Mouse (Mus musculus): Measurements from ENCODE around the gene Zc3h8.

The Zc3h8 gene

DNA sequence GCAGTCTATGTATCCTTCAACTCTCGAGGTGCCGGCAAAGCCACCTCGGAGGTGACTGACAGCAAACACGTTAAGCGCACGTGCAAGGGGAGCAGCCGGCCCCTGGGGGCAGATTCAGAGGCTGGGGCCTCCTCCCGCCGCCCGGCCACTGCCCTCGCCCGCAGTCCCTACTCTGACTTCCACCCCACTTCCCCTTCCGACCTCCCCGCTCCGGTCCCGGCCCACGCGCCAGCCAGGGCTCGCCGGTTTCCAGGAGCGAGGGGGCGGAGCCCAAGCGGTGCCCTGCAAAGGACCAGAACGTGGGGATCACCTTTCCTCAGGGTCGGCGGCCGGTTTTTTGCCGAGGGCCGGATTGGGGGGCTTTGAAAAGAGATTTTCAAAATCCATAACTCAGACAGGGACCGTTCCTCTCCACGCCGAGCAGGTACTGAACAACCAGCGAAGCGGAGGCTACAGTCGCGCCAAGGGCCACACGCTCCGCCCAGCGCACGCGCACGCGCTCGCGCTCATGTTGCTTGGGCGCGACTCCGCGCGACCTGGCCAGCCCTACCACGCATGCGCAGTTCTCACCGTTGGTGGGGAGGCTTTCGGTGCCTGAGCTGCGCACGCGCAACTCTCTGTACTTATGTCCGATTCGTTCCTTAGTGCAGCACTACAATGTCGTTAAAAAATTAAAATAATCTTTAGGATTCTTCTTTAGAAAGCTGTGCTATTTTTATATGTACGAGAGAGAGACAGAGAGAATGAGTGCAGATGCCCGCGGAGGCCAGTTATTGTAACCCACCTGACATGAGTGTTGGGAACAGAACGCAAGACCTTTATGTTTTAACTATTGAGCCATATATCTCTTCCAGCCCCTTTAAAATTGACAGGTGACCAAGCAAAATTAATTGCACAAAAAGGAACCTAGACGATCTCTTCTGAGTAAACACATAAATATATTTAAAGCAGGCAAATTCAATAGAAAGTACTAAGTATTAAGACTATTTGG, at the start of gene Zc3h8:
TSS of gene Zc3h8 (minus strand) at position 540 of the 991 bp plus-strand sequence.
- peak; percentile 90 to 95 for DNase-seq (ENCODE audit: low spot score in 2 of 2)

DNA sequence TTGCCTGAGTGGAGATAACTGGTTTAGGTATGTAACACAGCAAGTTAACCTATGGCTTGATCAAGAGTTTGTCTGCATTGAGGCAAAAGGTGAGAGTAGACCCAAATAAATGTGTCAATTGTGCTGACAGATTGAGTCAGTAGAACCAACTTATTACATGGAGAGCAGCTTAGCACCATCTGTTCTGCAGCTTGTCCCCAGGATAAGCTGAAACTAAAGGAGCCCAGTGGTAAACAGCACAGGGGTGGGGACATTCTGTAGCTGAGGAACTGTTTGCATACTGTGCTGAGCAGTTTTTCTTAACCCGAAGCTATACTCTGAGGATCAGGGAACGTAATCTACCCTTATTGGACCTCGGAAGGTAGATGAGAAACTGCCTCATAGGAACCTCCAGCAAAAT, 40.9 kb upstream of the Zc3h8 start:
- no peak for DNase-seq (ENCODE audit: low spot score in 2 of 2)

DNA sequence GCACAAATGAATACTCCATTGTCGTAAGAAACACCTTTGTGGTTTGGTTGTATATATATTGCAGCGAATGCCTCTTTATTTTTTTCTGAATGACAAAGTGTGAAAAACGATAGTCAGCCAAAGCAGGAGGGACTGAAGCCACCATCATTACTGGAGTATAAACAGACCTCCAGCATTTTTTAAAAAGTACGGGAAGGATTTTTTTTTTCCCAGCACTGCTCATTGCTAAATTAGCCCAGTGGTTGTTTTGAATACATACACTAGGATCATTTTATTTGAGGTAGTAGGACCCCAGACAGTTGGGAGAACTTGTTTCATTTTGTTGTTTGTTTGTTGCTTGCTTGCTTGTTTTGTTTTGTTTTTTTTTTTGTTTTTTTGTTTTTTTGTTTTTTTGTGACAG, 31.7 kb upstream of the Zc3h8 start:
- no peak for DNase-seq (ENCODE audit: low spot score in 2 of 2)

DNA sequence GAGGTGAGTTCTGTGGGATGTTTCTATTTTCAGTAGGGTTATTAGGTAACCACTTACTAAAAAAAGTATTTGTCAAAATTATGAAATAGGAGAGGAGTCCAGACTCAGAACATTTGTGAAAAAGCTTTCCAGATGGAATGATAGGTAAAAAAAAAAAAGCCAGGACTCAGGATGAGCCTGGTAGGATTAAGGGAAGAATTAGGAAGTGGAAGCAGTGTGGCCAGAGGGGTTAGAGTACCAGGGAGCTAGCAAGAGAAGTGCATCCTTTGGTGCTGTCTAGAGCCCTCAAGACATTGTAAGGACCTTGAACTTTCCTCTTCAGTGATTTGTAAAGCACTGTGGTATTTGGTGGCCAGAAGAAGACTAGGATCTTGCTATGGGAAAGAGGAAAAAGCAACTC, 28.4 kb upstream of the Zc3h8 start:
- no peak for DNase-seq (ENCODE audit: low spot score in 2 of 2)

DNA sequence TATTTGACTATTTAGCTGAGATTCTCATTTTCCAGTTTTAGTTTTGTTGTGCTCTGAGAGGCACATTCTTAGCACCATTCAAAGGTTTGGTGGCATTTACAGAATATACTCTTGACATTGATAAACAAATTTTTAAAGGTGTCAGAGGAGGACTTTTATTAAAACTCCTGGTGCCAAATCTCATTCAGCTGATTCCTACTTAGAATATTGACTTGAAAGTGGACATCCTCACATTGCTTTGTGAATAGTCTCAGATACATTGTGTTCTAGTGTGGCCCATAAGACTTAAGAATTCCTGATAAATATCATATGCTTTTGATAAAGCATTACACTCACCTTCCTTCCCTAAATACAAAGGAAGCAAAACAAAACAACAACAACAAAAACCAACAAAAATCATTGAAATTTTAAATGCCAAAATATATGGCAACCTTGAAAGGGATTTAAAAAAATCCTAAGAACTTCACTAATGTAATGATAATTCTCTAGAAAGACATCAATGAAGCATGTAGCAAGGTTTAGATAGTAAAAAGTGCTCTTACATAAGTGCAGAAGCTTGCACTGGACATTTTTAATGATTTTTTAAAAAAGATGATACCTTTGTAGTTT, 24.7 kb upstream of the Zc3h8 start:
- no peak for DNase-seq (ENCODE audit: low spot score in 2 of 2)

DNA sequence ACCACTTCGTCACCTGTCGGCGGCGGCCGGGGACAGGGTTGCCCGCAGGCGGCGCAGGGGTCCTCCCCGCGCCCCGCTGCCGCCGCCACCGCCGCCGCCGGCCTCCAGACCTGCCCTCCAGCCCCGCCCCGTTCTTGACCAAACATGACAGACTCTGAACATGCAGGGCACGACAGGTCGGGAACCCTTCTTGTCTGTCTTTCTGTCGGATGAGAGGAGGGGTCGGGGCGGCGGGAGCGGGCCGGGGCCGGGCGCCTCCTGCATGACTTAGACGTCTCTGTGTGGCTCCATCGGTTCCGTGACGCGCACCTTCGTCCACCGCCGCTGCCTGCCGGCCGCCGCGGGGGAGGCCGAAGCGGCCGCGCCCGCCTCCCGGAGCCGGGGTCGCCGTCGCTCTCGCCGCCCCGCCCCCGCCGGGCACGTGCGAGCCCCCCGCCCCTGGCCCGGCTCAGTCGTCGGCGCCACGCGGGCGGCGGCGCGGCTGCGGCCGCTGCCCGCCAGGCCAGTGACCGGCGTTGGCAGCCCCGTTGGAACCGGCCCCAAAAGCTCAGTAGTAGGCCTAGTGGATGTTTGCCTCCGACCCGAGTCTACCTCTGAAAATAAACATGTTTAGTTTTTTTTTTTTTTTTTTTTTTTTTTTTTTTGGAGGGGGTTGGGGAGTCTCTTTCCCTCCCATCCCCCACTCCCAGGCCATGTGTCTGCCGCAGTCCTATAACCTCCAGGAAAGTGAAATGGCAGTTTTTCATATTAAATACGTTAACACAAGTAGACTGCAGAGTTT, 24.0 kb upstream of the Zc3h8 start, which contains the start of gene Gm10762:
TSS of gene Gm10762 (minus strand) at position 65 of the 781 bp plus-strand sequence.
- peak; percentile 71 to 74 for DNase-seq (ENCODE audit: low spot score in 2 of 2)

DNA sequence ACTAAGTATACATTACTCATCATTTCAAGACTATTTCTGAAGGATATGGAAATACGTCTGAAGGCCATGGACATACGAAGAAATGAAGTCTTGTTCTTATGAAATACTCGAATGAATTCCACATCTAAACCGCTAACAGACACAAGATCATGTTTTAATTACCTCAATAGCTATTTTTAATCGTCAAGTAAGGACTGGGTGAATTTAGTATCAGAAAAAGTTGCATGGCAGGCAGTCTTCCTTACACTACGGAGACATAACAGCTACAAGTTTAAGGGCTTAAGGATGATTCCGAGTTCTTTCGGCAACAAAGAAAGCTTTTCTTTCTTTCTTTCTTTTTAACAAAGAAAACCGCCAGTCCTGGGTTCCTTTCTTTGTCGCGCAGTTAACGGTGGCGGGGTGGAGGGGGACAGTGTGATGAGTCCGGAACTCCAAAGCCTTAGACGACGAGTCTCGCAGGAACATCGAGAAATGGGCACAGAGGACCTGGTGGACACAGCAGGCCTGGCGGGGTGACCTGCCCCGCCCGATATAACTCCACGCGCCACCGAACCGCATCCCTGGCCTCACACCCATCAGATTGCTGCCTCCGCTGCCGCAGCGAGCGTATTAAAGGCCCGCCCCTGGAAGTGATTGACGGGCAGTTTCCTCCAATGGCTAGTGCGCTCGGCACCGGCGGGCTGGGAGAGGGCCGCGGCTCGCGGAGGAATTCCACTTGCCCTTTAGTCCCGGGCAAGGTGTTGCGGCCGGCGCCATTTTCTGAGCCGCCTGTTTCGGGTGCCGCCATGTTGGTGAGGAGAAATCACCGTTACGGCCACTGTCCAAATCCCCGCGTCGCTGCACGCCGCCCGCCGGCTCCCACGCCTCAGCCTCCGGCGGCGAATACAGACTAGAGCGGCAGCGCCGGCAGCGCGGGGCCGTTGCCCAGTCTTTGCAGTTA, 23.0 kb upstream of the Zc3h8 start, which contains the start of gene Zc3h6:
TSS of gene Zc3h6 (plus strand) at position 762 of the 940 bp plus-strand sequence.
- peak; percentile 95 to 98 for DNase-seq (ENCODE audit: low spot score in 2 of 2)

DNA sequence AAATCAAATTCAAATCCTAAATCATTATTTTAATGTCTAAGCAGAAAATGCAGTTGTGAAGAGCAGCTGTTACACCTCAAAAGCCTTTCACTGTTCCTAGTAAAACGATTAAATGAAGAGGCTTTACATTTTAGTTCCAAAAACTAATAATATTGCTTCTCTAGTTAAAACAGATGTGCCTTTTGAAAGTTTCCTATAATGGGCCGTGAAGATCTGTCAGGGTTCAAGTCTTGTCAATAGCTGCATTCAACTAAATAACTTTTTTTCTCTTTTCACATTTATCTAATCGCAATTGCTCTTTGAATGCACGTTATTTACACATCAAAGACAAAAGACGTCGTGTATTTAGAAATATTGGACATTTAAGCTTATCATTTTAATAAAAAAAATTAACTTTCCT, 22.4 kb upstream of the Zc3h8 start:
- no peak for DNase-seq (ENCODE audit: low spot score in 2 of 2)

DNA sequence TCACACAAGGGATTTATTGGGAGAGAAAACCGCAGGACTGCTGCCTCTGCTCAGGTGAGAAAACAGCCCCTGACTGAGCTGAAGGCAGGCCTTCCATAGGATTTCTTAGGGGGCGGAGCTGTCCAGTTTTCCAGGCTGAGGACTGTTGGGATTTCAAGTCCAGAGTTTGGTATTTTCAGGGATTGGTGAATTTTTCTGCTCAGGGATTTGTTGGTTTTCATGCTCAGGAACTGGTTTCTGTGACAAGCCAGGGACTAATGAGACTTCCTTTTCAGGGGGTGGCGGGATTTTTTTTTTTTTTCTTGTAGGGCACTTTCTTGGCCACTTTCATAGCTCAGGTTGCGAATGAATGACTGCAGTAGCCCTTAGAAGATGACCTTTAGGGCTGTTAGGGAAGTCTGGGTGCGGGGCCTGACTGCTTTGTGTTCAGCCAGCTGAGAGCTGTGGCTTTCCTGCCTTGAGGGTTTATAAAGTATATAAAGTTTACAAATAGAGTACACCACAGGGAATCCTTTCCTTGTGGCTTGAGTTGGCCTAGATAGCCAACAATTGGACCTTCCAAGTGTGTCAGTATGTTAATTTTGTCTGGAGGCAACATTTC, 21.7 kb upstream of the Zc3h8 start:
- DNase-seq (ENCODE audit: low spot score in 2 of 2), result no peak

DNA sequence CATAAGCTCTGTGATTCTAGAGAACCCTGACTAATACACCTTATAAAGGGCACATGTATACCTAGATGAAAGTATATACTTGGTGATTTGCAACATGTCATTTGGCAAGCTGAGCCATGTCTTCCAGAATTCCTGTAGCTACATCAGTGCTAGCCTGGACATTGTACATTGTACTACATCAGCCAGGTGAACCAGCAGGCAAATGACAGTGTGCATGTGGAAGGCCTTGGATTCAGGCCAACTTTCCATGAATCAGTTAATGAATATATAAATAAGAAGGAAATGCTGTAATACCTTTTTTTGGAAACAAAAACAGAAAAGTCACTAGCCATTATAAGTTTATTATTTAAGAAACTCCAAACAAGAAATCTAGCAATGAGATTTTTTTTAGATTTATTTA, 10.3 kb upstream of the Zc3h8 start:
- DNase-seq (ENCODE audit: low spot score in 2 of 2), result no peak

DNA sequence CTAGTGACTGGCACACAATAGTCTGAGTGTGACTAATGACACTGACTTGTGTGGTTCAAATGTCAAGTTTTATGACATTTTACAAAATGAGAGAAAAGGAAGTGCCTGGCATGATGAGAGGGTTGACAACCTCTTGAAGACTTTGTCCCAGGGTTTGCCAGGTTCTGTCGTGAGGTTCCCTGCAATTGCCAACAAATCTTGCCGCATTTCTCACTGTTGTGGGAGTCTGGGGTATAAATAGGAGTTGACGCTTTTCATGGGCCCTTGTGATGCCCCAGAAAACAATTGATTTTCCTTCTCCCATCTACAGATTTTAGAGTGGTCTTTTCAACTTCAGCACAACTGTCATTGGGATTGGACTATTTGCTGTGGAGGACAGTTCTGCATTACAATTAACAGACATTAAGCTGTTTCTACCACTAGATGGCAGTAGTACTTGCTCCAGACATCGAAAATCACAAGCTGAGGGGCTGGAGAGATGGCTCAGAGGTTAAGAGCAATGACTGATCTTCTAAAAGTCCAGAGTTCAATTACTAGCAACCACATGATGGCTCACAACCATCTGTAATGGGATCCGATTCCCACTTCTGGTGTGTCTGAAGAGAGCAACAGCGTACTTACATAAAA, 4.2 kb upstream of the Zc3h8 start:
- no peak for DNase-seq (ENCODE audit: low spot score in 2 of 2)

DNA sequence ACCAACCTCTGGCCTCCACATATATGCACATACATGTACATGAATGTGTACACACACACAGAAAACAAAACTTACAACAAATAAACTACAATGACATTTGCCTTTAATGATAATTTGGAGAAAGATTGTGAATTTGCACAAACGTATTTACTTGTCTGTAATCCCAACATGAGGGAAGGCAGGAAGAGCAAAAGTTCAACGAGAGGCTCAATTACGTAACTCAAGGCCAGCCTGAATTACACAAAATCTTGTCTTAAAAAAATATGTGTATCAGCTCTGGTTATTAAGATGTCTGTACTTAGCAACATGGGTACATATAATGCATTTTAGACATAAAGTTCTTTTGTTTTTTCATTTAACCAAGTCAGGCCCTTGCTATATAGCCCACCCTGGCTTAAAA, 7.6 kb downstream of the Zc3h8 start:
- no peak for DNase-seq (ENCODE audit: low spot score in 2 of 2)

DNA sequence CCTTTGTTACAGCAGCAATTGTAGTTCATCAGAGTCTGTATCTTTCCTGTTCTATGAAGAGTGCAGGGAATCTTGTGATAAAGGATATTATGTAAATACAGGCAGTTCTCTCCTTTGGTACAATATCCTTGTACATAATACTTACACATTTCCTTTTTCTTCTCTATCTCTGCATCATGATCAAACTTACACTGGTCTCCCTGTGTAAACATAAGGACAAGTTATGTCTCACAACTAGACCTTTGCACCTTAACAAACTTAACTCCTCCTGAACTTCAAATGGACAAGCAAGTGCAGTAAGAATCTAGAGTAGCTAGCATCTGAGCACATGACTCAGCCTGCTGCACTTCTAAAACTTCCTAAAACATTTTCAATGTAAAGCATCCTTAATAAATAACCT, 13.2 kb downstream of the Zc3h8 start:
- no peak for DNase-seq (ENCODE audit: low spot score in 2 of 2)

DNA sequence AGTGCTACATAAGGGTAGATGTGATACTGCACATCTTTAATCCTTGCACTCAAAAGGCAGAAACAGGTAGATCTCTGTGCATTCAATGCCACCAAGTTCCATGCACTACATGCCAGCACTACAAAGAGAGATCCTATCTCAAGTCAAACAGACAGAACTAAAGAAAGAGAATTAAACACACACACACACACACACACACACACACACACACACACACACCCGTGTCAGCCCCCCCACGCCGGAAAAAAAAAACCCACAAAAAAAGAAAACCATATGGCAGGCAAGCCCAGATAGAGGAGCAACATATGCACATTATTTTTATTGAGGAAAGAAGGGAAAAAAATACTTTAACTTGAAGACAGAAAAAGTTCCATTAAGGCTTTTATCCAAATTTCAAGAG, 15.4 kb downstream of the Zc3h8 start:
- DNase-seq (ENCODE audit: low spot score in 2 of 2), result no peak

DNA sequence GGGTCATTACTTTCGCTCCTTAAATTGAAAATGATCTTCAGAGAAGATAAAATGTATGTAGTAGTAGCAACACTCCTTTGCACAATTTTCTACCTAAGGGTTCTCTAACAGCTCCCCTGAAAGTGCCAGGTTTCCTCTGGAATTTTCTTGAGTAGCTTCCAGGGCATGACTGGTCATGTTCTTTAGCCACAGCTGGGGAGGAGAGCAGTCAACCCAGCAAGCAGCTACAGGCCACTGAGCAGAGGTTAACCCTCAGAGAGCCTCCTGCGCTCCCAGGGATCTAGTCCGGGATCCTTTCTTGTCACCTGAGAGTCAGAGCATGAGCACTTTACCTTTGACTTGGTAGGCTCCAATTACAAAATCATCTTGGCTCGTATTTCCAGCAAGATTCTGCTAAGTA, 19.1 kb downstream of the Zc3h8 start:
- no peak for DNase-seq (ENCODE audit: low spot score in 2 of 2)

DNA sequence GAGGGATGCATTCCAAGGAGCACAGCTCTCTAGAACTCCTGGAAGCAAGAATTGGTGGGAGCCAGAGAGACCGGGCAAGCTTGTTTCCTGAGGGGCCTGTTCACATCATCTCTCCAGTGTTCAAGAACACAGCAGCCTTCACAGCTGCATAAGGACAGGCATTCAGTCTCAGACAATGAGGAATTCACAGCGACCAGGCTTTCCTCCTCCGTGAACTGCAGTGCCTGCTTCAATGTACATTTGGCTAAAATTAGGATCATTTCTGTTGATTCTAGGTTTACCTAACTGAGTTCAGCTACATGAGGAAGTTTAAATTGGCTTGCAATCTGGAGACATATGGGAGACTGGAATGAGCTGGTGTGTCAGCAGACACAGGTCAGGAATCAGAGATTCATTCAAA, 27.3 kb downstream of the Zc3h8 start:
- DNase-seq (ENCODE audit: low spot score in 2 of 2), result no peak

DNA sequence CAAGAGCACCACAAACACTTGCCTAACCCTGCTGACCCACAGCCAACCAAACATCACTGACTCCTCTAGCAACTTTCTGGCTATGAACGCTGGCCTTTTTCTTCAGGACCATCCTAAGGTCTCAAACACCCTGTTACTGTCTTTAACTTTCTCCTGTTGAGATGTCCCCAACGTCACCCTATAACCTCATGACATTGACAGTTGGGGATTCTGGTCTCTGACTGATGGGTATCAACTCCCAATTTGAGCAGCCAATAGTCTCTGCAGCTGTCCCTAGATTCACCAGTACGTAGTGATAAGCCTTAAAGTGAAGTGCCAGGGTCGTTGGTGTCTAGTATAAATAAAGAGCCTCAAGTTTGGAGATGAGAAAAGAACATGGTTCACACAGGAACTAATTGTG, 28.9 kb downstream of the Zc3h8 start:
- no peak for DNase-seq (ENCODE audit: low spot score in 2 of 2)

DNA sequence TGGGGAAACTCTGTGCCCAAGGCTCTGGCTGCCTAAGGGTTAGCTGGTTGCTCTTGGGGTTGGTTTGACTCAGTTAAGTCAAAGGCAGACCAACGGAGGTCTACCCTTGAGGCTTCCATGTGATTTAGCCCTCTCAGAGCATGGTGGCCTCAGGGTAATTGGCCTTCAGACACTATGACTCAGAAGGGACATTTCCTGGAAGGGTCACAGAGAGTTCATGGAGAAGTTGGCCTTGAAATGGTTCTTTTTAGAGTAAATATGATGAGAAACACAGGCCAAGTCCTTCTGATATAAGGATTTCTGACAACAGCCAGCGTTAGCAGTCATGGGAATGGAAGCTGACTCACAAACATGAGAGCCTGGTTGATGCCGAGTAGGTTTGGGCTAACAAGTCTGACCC, 40.2 kb downstream of the Zc3h8 start:
- no peak for DNase-seq (ENCODE audit: low spot score in 2 of 2)

DNA sequence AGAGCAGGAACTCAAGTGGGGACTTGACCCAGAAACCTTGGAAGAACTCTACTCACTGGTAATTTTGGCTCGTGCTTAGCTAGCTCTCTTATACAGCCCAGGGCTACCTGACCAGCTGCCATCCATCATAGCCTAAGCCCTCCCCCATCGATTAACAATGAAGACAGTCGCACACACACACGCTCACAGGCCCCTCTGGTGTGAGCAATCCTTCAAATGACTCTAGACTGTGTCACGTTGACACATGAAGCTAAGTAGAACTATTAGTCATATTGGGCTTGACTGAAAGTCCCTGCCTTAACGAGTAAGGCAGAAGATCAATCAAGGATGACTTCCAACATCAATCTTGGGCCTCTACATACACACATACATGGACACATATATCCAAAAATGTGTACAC, 41.0 kb downstream of the Zc3h8 start:
- DNase-seq (ENCODE audit: low spot score in 2 of 2), result no peak

DNA sequence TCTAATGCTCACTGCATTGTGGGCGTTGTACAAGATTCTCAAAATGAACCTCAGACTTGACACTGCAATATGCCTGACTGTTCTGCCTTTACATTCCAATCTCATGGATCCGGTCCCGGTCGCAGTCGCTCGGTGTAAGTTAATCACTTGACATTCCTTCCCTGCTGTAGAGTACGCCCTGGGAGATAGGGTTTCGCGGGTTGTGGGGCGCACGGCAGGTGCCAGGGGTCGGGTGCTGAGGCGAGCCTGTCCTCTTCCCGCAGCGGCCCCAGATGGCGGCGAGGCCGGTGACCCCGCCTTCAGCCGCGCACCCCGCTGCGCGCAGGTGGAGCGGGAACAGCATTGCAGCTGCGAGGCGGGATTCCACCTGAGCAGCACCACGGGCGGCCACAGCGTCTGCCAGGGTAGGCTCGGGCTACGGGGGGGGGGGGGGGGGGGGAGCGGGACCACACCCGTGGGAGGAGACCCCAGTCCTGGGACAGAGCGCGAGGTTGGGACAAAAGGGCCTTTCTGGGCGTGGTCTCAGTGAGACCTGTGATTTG, 51.6 kb downstream of the Zc3h8 start:
- DNase-seq (ENCODE audit: low spot score in 2 of 2), result no peak

Data from frontal cortex, postnatal 10 days (tissue).